Mouse (Mus musculus) limb, embryonic 10.5 days (tissue): ENCODE measurements around the gene Raver2. TPM values are rescaled to one million over a fixed set of nuclear protein-coding genes. Genes with fewer than 3 reads are reported as not detected.

ENCODE experiments used
- DNase-seq: peaks from one replicate; pipeline ENCODE4 v3.0.0-alpha.2; 2017; ENCODE audit warnings: low spot score
- H3K27ac ChIP-seq: fragments of 300-500 bp; sonication (generic); 2 replicates; pipeline ENCODE4 v1.5.1; 2016; ENCODE audit warnings: mild to moderate bottlenecking
- H3K27me3 ChIP-seq: fragments of 300-500 bp; sonication (generic); 2 replicates; pipeline ENCODE4 v1.6.1; 2016; ENCODE audit warnings: low read depth, mild to moderate bottlenecking; ENCODE audit not compliant: poor library complexity, severe bottlenecking
- H3K36me3 ChIP-seq: fragments of 300-500 bp; sonication (generic); 2 replicates; pipeline ENCODE4 v1.6.1; 2016; ENCODE audit warnings: mild to moderate bottlenecking, moderate library complexity
- H3K4me1 ChIP-seq: fragments of 300-500 bp; sonication (generic); 2 replicates; pipeline ENCODE4 v1.6.1; 2016
- H3K4me3 ChIP-seq: fragments of 300-500 bp; sonication (generic); 2 replicates; pipeline ENCODE4 v1.5.1; 2016; ENCODE audit warnings: mild to moderate bottlenecking, moderate library complexity
- H3K9me3 ChIP-seq: fragments of 300-500 bp; sonication (generic); replicated peaks from 2 replicates; pipeline ENCODE4 v1.6.1; 2016; ENCODE audit warnings: mild to moderate bottlenecking
- WGBS: fragments of 180-500 bp; shearing (Covaris S2); methylation state at CpG from one replicate; pipeline ENCODE4 v1.1.7; 2016; 5-methylcytosine and 5-hydroxymethylcytosine counted together
- polyA plus RNA-seq: library from polyadenylated mRNA; unstranded; fragments of >200 nt; fragmentation: Nextera tagmentation; extraction: Ambion mirVana; gene quantifications from 2 replicates; pipeline ENCODE4 v1.2.1, GENCODE M21; 2016

Gene Raver2
- polyA plus RNA-seq, 1 experiment from 2014 or later, result 8.0 TPM

GRCm38 (mm10) chr4:101185216-101185615 lies 116.4 kb downstream of the Raver2 start:
- no peaks in the 10 kb centered on the region for H3K27me3 ChIP-seq
- no peaks in the 10 kb centered on the region for H3K9me3 ChIP-seq
- 71% methylated on average over 3 of the region's 3 CpGs for WGBS
- H3K4me1 ChIP-seq, result peaks cover 7% of the 10 kb centered on the region; the same call in 1 of the 2 replicates
- peaks cover 26% of the 10 kb centered on the region for H3K36me3 ChIP-seq
- no peak for DNase-seq
- no peak overlapping the region for H3K4me3 ChIP-seq
- no peak overlapping the region for H3K27ac ChIP-seq

- WGBS, result 94% methylated on average over 5 of the region's 5 CpGs
- H3K4me1 ChIP-seq, result peaks cover 7% of the 10 kb centered on the region; the same call in 1 of the 2 replicates
- H3K27me3 ChIP-seq, result no peaks in the 10 kb centered on the region
- H3K9me3 ChIP-seq, result no peaks in the 10 kb centered on the region
- peaks cover 30% of the 10 kb centered on the region for H3K36me3 ChIP-seq
- no peak overlapping the region for H3K27ac ChIP-seq
- no peak for DNase-seq
- H3K4me3 ChIP-seq, result no peak overlapping the region
Observed at GRCm38 (mm10) chr4:101186591-101186990, 117.8 kb downstream of the Raver2 start.

- no peak for DNase-seq
- Histone ChIP-seq H3K27me3 (no peaks in the 10 kb centered on the region), H3K27ac (no peak overlapping the region), H3K36me3 (peaks cover 27% of the 10 kb centered on the region), H3K4me3 (no peak overlapping the region), H3K9me3 (no peaks in the 10 kb centered on the region), H3K4me1 (peaks cover 7% of the 10 kb centered on the region; the same call in 1 of the 2 replicates)
- 82% methylated on average over 4 of the region's 4 CpGs for WGBS
Observed at GRCm38 (mm10) chr4:101187381-101187780, 118.6 kb downstream of the Raver2 start.

- H3K4me3 ChIP-seq, result no peak overlapping the region
- 92% methylated on average over 5 of the region's 5 CpGs for WGBS
- H3K27me3 ChIP-seq, result no peaks in the 10 kb centered on the region
- peaks cover 3% of the 10 kb centered on the region; the same call in 1 of the 2 replicates for H3K4me1 ChIP-seq
- DNase-seq, result no peak
- no peak overlapping the region for H3K27ac ChIP-seq
- H3K9me3 ChIP-seq, result no peaks in the 10 kb centered on the region
- 0 out of 2 replicates have a peak, but pooled peaks cover 11% of the 10 kb centered on the region for H3K36me3 ChIP-seq
Observed at GRCm38 (mm10) chr4:101192241-101192976, 123.6 kb downstream of the Raver2 start.

GRCm38 (mm10) chr4:101194170-101194569 lies 125.4 kb downstream of the Raver2 start:
- no peaks in the 10 kb centered on the region for H3K4me1 ChIP-seq
- no peak for DNase-seq
- no peaks in the 10 kb centered on the region for H3K9me3 ChIP-seq
- H3K4me3 ChIP-seq, result no peak overlapping the region
- 0 out of 2 replicates have a peak, but pooled peaks cover 7% of the 10 kb centered on the region for H3K36me3 ChIP-seq
- WGBS, result 90% methylated on average over 1 of the region's 1 CpGs
- H3K27ac ChIP-seq, result no peak overlapping the region
- H3K27me3 ChIP-seq, result no peaks in the 10 kb centered on the region

- no peaks in the 10 kb centered on the region for H3K4me1 ChIP-seq
- no peak for DNase-seq
- no peak overlapping the region for H3K27ac ChIP-seq
- H3K36me3 ChIP-seq, result 0 out of 2 replicates have a peak, but pooled peaks cover under 1% of the 10 kb centered on the region
- H3K4me3 ChIP-seq, result no peak overlapping the region
- WGBS, result 93% methylated on average over 2 of the region's 2 CpGs
- H3K27me3 ChIP-seq, result no peaks in the 10 kb centered on the region
- no peaks in the 10 kb centered on the region for H3K9me3 ChIP-seq
Observed at GRCm38 (mm10) chr4:101196407-101196806, 127.6 kb downstream of the Raver2 start.

GRCm38 (mm10) chr4:101197421-101198170 lies 128.8 kb downstream of the Raver2 start:
- H3K4me1 ChIP-seq, result no peaks in the 10 kb centered on the region
- H3K9me3 ChIP-seq, result no peaks in the 10 kb centered on the region
- H3K27me3 ChIP-seq, result no peaks in the 10 kb centered on the region
- DNase-seq, result no peak
- H3K36me3 ChIP-seq, result no peaks in the 10 kb centered on the region
- 89% methylated on average over 9 of the region's 9 CpGs for WGBS
- no peak overlapping the region for H3K27ac ChIP-seq
- no peak overlapping the region for H3K4me3 ChIP-seq

GRCm38 (mm10) chr4:101198333-101198732 lies 129.6 kb downstream of the Raver2 start:
- H3K9me3 ChIP-seq, result no peaks in the 10 kb centered on the region
- 68% methylated on average over 2 of the region's 2 CpGs for WGBS

GRCm38 (mm10) chr4:101199433-101200081 lies 130.8 kb downstream of the Raver2 start:
- 93% methylated on average over 8 of the region's 8 CpGs for WGBS
- Histone ChIP-seq H3K27ac (no peak overlapping the region), H3K4me3 (no peak overlapping the region), H3K36me3 (no peaks in the 10 kb centered on the region), H3K27me3 (no peaks in the 10 kb centered on the region), H3K4me1 (no peaks in the 10 kb centered on the region), H3K9me3 (no peaks in the 10 kb centered on the region)
- no peak for DNase-seq

More at GRCm38 (mm10) chr4:101198333-101198732, 129.6 kb downstream of the Raver2 start:
- Histone ChIP-seq H3K4me3 (no peak overlapping the region), H3K27me3 (no peaks in the 10 kb centered on the region), H3K27ac (no peak overlapping the region), H3K4me1 (no peaks in the 10 kb centered on the region), H3K36me3 (no peaks in the 10 kb centered on the region)
- DNase-seq, result no peak

Other genes with a start within 250 kb of the Raver2 start
- gene Gm10577, start 48.3 kb upstream of the Raver2 start, polyA plus RNA-seq, result not detected in 2 replicates
- gene Jak1, start 196.3 kb downstream of the Raver2 start, polyA plus RNA-seq, result 47.7 and 53.9 TPM in 2 replicates